Mouse (Mus musculus): ENCODE measurements around the gene Usp32.

- no peak for TF ChIP-seq POLR2A (IDR thresholded peaks at IDR 0.05; ENCODE audit: extremely low read depth, insufficient read depth, low read length)
- no peak for TF ChIP-seq CTCF (IDR thresholded peaks at IDR 0.05; ENCODE audit: extremely low read depth, insufficient read depth, low read length)
Observed at GRCm38 (mm10) chr11:84939508-84940053, 200.4 kb downstream of the Usp32 start.

Measured in cortical plate, adult 2 months (tissue).